In genomic region chr8:85860612-85861011, GRCm38 (mm10) we compare ENCODE assay signal across 26 mouse cellular contexts. TPM values are rescaled to one million over a fixed set of nuclear protein-coding genes. Genes with fewer than 3 reads are reported as not detected.
A peak's percentile ranks its signal among the peaks of the same experiment; 100 is the strongest.
DNase-seq lines count a peak whose midpoint lies in the region; ATAC-seq and TF ChIP-seq lines count a peak whose summit lies in the region.
"Had no signal": no experiment of that assay in that cellular context is flagged by ENCODE, and none has a peak within 500 bp of the region (broad histone marks: within the 10 kb centered on the region; RNA-seq: fewer than 3 reads in every experiment).

No protein-coding gene starts in this region.

- intact Hi-C loops in gastrocnemius, adult 2 months (cut with DNase I): no loop called here
- intact Hi-C loops in gastrocnemius, postnatal 14 days (cut with DNase I; ENCODE audit: low total_unique reads): no loop called here

- H3K9ac ChIP-seq in liver, embryonic 16.5 days (ENCODE audit: low read depth, low read length): no peak overlapping the region
- H3K9ac ChIP-seq: embryonic facial prominence, embryonic 12.5 days; embryonic facial prominence, embryonic 15.5 days; forebrain, postnatal 0 days; heart, embryonic 13.5 days; hindbrain, embryonic 14.5 days had no signal

- H3K4me2 ChIP-seq in liver, embryonic 16.5 days (ENCODE audit: low read depth, low read length): no peak overlapping the region
- H3K4me2 ChIP-seq: embryonic facial prominence, embryonic 12.5 days; embryonic facial prominence, embryonic 15.5 days; heart, embryonic 13.5 days; hindbrain, embryonic 14.5 days had no signal

- TF ChIP-seq CTCF in gastrocnemius, adult 2 months (IDR thresholded peaks at IDR 0.05): no peak

- 65% methylated on average over 5 of the region's 5 CpGs for WGBS in liver, embryonic 16.5 days (ENCODE audit: insufficient replicate concordance)

- peak overlapping the region; percentile 13; the same call in 1 of the 2 replicates for H3K4me3 ChIP-seq in gastrocnemius, adult 2 months
- H3K4me3 ChIP-seq in liver, embryonic 16.5 days (ENCODE audit: low read depth, low read length): no peak overlapping the region
- H3K4me3 ChIP-seq: embryonic facial prominence, embryonic 12.5 days; embryonic facial prominence, embryonic 15.5 days; heart, adult 2 months; heart, embryonic 10.5 days; heart, embryonic 13.5 days had no signal

- no peaks in the 10 kb centered on the region for H3K9me3 ChIP-seq in liver, embryonic 16.5 days (replicated peaks; ENCODE audit: control insufficient read depth, low read length)
- H3K9me3 ChIP-seq: embryonic facial prominence, embryonic 12.5 days; embryonic facial prominence, embryonic 15.5 days; heart, embryonic 10.5 days; heart, embryonic 13.5 days had no signal

- H3K27me3 ChIP-seq in liver, embryonic 16.5 days (ENCODE audit: control insufficient read depth, insufficient read depth, low read depth, low read length): no peaks in the 10 kb centered on the region
- H3K27me3 ChIP-seq: embryonic facial prominence, embryonic 12.5 days; embryonic facial prominence, embryonic 15.5 days; heart, embryonic 13.5 days had no signal

- H3K27ac ChIP-seq in gastrocnemius, adult 2 months: peak overlapping the region; percentile 92
- no peak overlapping the region for H3K27ac ChIP-seq in liver, embryonic 16.5 days (ENCODE audit: low read length)
- H3K27ac ChIP-seq: embryonic facial prominence, embryonic 12.5 days; embryonic facial prominence, embryonic 15.5 days; heart, adult 2 months; heart, embryonic 10.5 days; heart, embryonic 13.5 days; hindbrain, embryonic 14.5 days; hindbrain, postnatal 0 days had no signal

- no peaks in the 10 kb centered on the region for H3K36me3 ChIP-seq in liver, embryonic 16.5 days (ENCODE audit: control insufficient read depth, insufficient read depth)
- H3K36me3 ChIP-seq: embryonic facial prominence, embryonic 12.5 days; embryonic facial prominence, embryonic 15.5 days; heart, embryonic 10.5 days; heart, embryonic 13.5 days had no signal

- H3K4me1 ChIP-seq in liver, embryonic 16.5 days (ENCODE audit: control insufficient read depth, low read depth, low read length): no peaks in the 10 kb centered on the region; the same call in 1 of the 2 replicates
- H3K4me1 ChIP-seq: embryonic facial prominence, embryonic 12.5 days; embryonic facial prominence, embryonic 15.5 days; heart, embryonic 10.5 days; heart, embryonic 13.5 days had no signal

- ATAC-seq in liver, embryonic 16.5 days (ENCODE audit: low read depth): peak; percentile 51
- ATAC-seq: activated CD4-positive, CD25-positive, alpha-beta regulatory T cell, adult 4 months; forebrain, embryonic 14.5 days; forebrain, postnatal 0 days; hindbrain, postnatal 0 days; inflammation-experienced regulatory T-cells, adult 6 months had no signal

- DNase-seq in embryo, embryonic 10 days (ENCODE audit: low spot score): peak; percentile 29
- DNase-seq in embryo, embryonic 9.5 days (ENCODE audit: extremely low spot score): no peak
- no peak for DNase-seq in gastrocnemius, adult 2 months
- no peak for DNase-seq in gastrocnemius, postnatal 14 days
- no peak for DNase-seq in liver
- no peak for DNase-seq in layer of hippocampus, postnatal 14 days (ENCODE audit: low spot score in 2 of 2)
- DNase-seq: adrenal gland, postnatal 10 days; adrenal gland, postnatal 36 days; cerebellum, adult 18-20 months; cerebellum, adult 9-10 months; cerebellum, postnatal 14 days; forebrain, postnatal 0 days; gastrocnemius, postnatal 25 days; heart, adult 2 months; heart, postnatal 14 days; heart, postnatal 4 days had no signal

RNA-seq across cellular contexts. Expression of gene Phkb, which starts 19.9 kb away (rescaled TPM):
- total RNA-seq in gastrocnemius, adult 2 months (2021): 100 to 1,000 TPM; 268 to 447 TPM
- 100 to 1,000 TPM; 115 to 142 TPM for total RNA-seq in gastrocnemius, postnatal 14 days (2021)
- polyA plus RNA-seq in liver, embryonic 16.5 days (2015; fragmentation: Nextera tagmentation; extraction: Ambion mirVana): 10.4 and 12.7 TPM in 2 replicates
- 10 to 100 TPM; 29.1 to 31.4 TPM for total RNA-seq in layer of hippocampus, postnatal 14 days (2021)

RNA-seq across cellular contexts. Expression of gene Itfg1, which starts 19.9 kb away (rescaled TPM):
- total RNA-seq in gastrocnemius, adult 2 months (2021): 10 to 100 TPM; 39.5 to 45.8 TPM
- 10 to 100 TPM; 32.3 to 33.0 TPM for total RNA-seq in gastrocnemius, postnatal 14 days (2021)
- polyA plus RNA-seq in liver, embryonic 16.5 days (2015; fragmentation: Nextera tagmentation; extraction: Ambion mirVana): 22.2 and 22.3 TPM in 2 replicates
- 100 to 1,000 TPM; 164 to 166 TPM for total RNA-seq in layer of hippocampus, postnatal 14 days (2021)
